Mouse (Mus musculus) CD8-positive naive resting alpha-beta T cell, adult 2 months (primary cell): ENCODE measurements at regions not wholly inside any gene's neighbourhood (a gene's known extent, or its start where the extent isn't known, plus 50 kb on each side); places are given as distances from the start of the nearest gene placed in this dataset.
"Not testable (repeated sequence)": the region's sequence is repeated elsewhere in the genome, so short reads cannot be mapped to it uniquely, and the experiment has no call there.

Experiments used
- DNase-seq, 2 experiments: peaks; one replicate each; pipeline ENCODE4 v3.0.0; 2022; ENCODE audit warnings: low read depth in 2 of 2, low spot score in 2 of 2

DNA sequence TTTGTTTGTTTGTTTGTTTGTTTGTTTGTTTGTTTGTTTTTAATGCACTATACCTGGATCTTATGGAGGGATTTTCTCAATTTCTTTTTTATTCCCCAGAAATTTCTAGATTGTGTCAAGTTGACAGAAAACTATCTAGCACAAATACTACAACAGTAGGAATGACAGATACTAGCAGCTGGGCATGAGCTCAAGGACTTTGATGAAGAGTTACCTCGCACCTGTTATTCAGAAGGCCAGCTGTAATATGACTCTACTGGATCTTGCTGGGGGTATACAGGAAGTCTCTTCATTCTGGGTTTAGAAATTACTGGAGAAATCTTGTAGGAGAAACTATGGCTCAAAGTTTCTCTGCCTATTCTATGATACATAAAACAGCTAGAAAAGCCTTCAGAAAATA lies 994.4 kb downstream of the Basp1 start:
- no peak for DNase-seq

DNA sequence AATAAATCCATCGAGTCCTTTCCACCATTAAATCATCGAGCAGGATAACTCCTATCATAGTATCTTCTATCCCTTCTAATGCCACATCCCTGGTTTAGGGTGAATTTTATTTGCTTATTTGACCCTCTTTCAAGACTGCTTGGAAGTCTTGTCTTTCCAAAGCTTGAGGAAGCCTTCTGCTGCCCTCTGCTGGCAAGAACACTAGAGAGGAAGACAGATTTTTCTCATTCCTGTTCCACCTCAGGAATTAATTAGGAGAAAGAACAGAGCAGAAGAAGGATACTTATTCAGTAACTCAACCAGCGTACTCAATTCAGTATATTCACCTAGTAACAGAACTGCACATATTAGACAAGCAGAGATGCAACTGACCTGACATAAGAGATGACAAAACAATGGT lies 1005.9 kb downstream of the Basp1 start:
- DNase-seq, result no peak

GRCm38 (mm10) chr15:24405305-24405704 lies 1008.3 kb downstream of the Basp1 start:
- DNase-seq, result no peak

DNA sequence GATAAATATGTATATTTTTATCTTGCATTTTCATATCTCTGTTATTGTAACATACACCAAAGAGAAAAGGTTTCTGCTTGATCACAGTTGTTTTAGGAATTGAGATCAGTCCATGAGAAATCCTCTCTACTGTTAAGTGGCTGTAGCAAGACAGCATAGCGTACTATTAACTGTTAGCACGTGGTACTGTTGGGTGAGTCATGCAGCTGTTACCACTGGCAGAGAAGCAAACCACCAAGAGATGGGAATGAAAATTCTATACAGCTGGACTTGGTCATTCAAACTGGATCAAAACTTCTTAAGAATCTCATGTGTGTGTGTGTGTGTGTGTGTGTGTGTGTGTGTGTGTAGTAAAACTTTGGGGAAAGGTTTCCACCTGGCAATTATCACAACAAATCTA lies 1013.5 kb downstream of the Basp1 start:
- DNase-seq, result no peak

GRCm38 (mm10) chr15:24358398-24358797 lies 1055.2 kb downstream of the Basp1 start:
- no peak for DNase-seq

DNA sequence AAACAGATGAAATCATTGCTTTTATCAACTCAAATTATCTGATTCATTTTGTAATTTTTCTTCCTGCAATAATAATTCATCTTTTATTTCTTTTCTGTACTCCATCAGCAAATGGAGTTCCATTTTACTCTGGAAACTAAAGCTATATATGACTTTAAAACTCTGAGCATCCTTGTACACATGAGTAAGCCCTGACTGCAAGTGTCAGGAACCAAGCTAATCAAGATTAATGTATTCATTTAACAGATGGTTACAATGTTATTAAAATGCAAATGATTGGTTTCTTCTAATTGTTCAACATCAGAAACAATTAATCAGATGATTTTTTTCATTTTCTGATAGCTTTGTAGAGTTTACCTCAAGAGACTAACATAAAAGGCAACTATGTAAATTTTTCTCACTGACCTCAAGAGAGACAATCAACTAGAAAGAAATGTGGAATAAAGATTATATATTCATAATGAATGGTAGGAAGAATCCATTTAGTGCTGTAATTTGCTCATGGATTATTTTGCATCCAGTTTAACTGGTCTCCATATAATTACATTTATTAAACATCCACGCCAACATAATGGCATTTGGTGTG lies 1064.5 kb downstream of the Basp1 start:
- DNase-seq, result no peak

- DNase-seq, result not testable (repeated sequence)
These were observed 1077.7 kb downstream of the Basp1 start for GRCm38 (mm10) chr15:24335876-24336275.

DNA sequence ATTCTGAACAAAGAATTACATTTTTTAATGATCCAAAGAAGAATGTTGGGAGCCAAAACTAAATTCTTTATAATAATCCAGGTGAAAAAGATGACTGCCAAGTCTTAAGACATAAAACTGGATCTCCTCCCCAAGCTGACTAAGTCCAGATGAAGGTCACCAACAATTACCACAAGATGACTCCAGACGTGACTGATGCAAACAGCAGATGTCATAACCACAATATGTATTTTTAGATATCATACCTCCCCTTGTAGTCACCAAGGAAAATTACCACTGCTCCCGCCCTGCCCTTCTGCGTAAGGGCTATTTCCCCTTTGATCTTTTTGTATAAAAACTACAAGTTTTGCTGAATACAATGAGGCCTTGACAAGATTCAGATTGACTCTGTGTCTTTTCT lies 1110.4 kb downstream of the Basp1 start:
- DNase-seq, result not testable (repeated sequence)

- DNase-seq, result no peak
These were observed 1116.3 kb downstream of the Basp1 start for GRCm38 (mm10) chr15:24297236-24297635.

GRCm38 (mm10) chr15:24296798-24297197 lies 1116.8 kb downstream of the Basp1 start:
- DNase-seq, result no peak

- DNase-seq, result no peak
These were observed 1138.5 kb downstream of the Basp1 start for GRCm38 (mm10) chr15:24275100-24275499.

GRCm38 (mm10) chr15:24267360-24267759 lies 1146.2 kb downstream of the Basp1 start:
- DNase-seq, result no peak
